Comparison of ENCODE assay signal across 8 mouse cellular contexts in genomic region chr10:128900698-128901097, GRCm38 (mm10). TPM values are rescaled to one million over a fixed set of nuclear protein-coding genes. Genes with fewer than 3 reads are reported as not detected.
DNase-seq lines count a peak whose midpoint lies in the region; ATAC-seq and TF ChIP-seq lines count a peak whose summit lies in the region.

Gene Cd63, plus strand, starts transcription at chr10:128900989.

- H3K27me3 ChIP-seq in midbrain, embryonic 14.5 days (ENCODE audit: control insufficient read depth, insufficient read depth, low read length), result peaks cover 11% of the 10 kb centered on the region

- 46% methylated on average over 3 of the region's 3 CpGs for WGBS in lung, adult 2 months
- WGBS in midbrain, embryonic 14.5 days, result 85% methylated on average over 3 of the region's 3 CpGs

- no peak within 1 kb of the TSS for H3K4me2 ChIP-seq in midbrain, embryonic 14.5 days (ENCODE audit: low read length)

- TF ChIP-seq POLR2A in lung, adult 2 months (IDR thresholded peaks at IDR 0.05; ENCODE audit: borderline replicate concordance, extremely low read depth, low read depth, low read length), result no peak
- TF ChIP-seq POLR2A in cortical plate, adult 2 months (IDR thresholded peaks at IDR 0.05; ENCODE audit: extremely low read depth, insufficient read depth, low read length), result no peak

- H3K9ac ChIP-seq in midbrain, embryonic 14.5 days (replicated peaks; ENCODE audit: low read length), result no peak within 1 kb of the TSS

- H3K4me1 ChIP-seq in lung, adult 2 months (ENCODE audit: control insufficient read depth, insufficient read depth, low read length), result no peaks in the 10 kb centered on the region; the same call in 1 of the 2 replicates
- H3K4me1 ChIP-seq in cortical plate, adult 2 months (ENCODE audit: control insufficient read depth, insufficient read depth, low read length), result no peaks in the 10 kb centered on the region
- no peaks in the 10 kb centered on the region for H3K4me1 ChIP-seq in midbrain, embryonic 14.5 days (ENCODE audit: control insufficient read depth, insufficient read depth, low read length)

- H3K4me3 ChIP-seq in lung, adult 2 months (replicated peaks; ENCODE audit: extremely low read depth, low read depth, low read length), result no peak within 1 kb of the TSS
- no peak within 1 kb of the TSS for H3K4me3 ChIP-seq in cortical plate, adult 2 months (ENCODE audit: insufficient read depth, low read length)
- no peak within 1 kb of the TSS for H3K4me3 ChIP-seq in midbrain, embryonic 14.5 days (replicated peaks; ENCODE audit: low read depth, low read length)

- TF ChIP-seq CTCF in lung, adult 2 months (IDR thresholded peaks at IDR 0.05; ENCODE audit: insufficient read depth, low read length), result no peak
- no peak for TF ChIP-seq CTCF in cortical plate, adult 2 months (IDR thresholded peaks at IDR 0.05; ENCODE audit: extremely low read depth, insufficient read depth, low read length)

- ATAC-seq in midbrain, embryonic 14.5 days (ENCODE audit: low FRiP score, low TSS enrichment), result no peak
- ATAC-seq in frontal cortex, adult (ENCODE audit: low TSS enrichment), result no peak

- DNase-seq in lung, adult 2 months, result no peak
- no peak for DNase-seq in lung, postnatal 36 days
- DNase-seq in heart, adult 8-10 months (ENCODE audit: low spot score), result no peak
- no peak for DNase-seq in layer of hippocampus, postnatal 10 days (ENCODE audit: low spot score in 2 of 2)
- DNase-seq in midbrain, embryonic 14.5 days, result no peak
- DNase-seq in T-cell, adult 2 months (ENCODE audit: low spot score), result no peak

- no peaks in the 10 kb centered on the region for H3K36me3 ChIP-seq in midbrain, embryonic 14.5 days (ENCODE audit: control insufficient read depth, insufficient read depth, low read length)

- no peaks in the 10 kb centered on the region for H3K9me3 ChIP-seq in midbrain, embryonic 14.5 days (ENCODE audit: control insufficient read depth, low read length)

- no peak within 1 kb of the TSS for H3K27ac ChIP-seq in cortical plate, adult 2 months (ENCODE audit: insufficient read depth, low read length)
- H3K27ac ChIP-seq in midbrain, embryonic 14.5 days (replicated peaks; ENCODE audit: low read depth, low read length), result no peak within 1 kb of the TSS

RNA-seq across cellular contexts. Expression of gene Cd63, which starts in this region (rescaled TPM):
- 110 and 132 TPM in 2 replicates for polyA plus RNA-seq in lung, adult 2 months (2012; rRNA removed)
- polyA plus RNA-seq in cortical plate, adult 2 months (2012; rRNA removed), result 76.2 and 79.5 TPM in 2 replicates
- 100 to 1,000 TPM; 121 to 171 (median 135) TPM for total RNA-seq in heart, adult 8-10 months (2022)
- 100 to 1,000 TPM in 1 of 2 experiments, 10 to 100 TPM in 1; 81.7 to 110 TPM for total RNA-seq in layer of hippocampus, postnatal 10 days (2021)
- 120 and 138 TPM in 2 replicates for polyA plus RNA-seq in midbrain, embryonic 14.5 days (2014; fragmentation: Nextera tagmentation; extraction: Ambion mirVana)
